Mouse (Mus musculus) kidney, postnatal 36 days (tissue): Measurements from ENCODE around the gene Fam217b.

ENCODE experiments used
- DNase-seq, 2 experiments: peaks; one replicate each; pipeline ENCODE4 v3.0.0; 2021 to 2022; ENCODE audit warnings: mixed read lengths in 2 of 2

Fam217b gene

GRCm38 (mm10) chr2:178414261-178415149, at the start of gene Fam217b, which contains the start of gene Ppp1r3d:
TSS of gene Fam217b (plus strand) at chr2:178414524.
TSS of gene Ppp1r3d (minus strand) at chr2:178414472.
- DNase-seq: peak; percentile 57 to 73

GRCm38 (mm10) chr2:178407053-178407815, 7.1 kb upstream of the Fam217b start, which contains the start of gene Sycp2:
TSS of gene Sycp2 (minus strand) at chr2:178407685.
- DNase-seq: no peak

- no peak for DNase-seq
These were observed 5.3 kb upstream of the Fam217b start for GRCm38 (mm10) chr2:178409024-178409423.

- DNase-seq: no peak
These were observed 4.0 kb upstream of the Fam217b start for GRCm38 (mm10) chr2:178410286-178410685.

GRCm38 (mm10) chr2:178412598-178412997, 1.7 kb upstream of the Fam217b start:
- DNase-seq: no peak

GRCm38 (mm10) chr2:178413081-178413480, 1.2 kb upstream of the Fam217b start:
- no peak for DNase-seq

GRCm38 (mm10) chr2:178413481-178414260, 653 bp upstream of the Fam217b start:
- DNase-seq: peak in 1 of 2 experiments; percentile 38

- DNase-seq: no peak
These were observed 775 bp downstream of the Fam217b start for GRCm38 (mm10) chr2:178415150-178415448.

- DNase-seq: no peak
These were observed 2.1 kb downstream of the Fam217b start for GRCm38 (mm10) chr2:178416427-178416826.

GRCm38 (mm10) chr2:178416970-178417369, 2.6 kb downstream of the Fam217b start:
- no peak for DNase-seq

- no peak for DNase-seq
These were observed 6.3 kb downstream of the Fam217b start for GRCm38 (mm10) chr2:178420576-178420975.

GRCm38 (mm10) chr2:178421603-178422002, 7.3 kb downstream of the Fam217b start:
- no peak for DNase-seq

- DNase-seq: no peak
These were observed 7.9 kb downstream of the Fam217b start for GRCm38 (mm10) chr2:178422186-178422585.

- DNase-seq: no peak
These were observed 8.9 kb downstream of the Fam217b start for GRCm38 (mm10) chr2:178423223-178423622.

- DNase-seq: peak in 1 of 2 experiments; percentile 37
These were observed 11.9 kb downstream of the Fam217b start for GRCm38 (mm10) chr2:178426229-178426628.

GRCm38 (mm10) chr2:178427181-178427580, 12.9 kb downstream of the Fam217b start:
- DNase-seq: no peak

GRCm38 (mm10) chr2:178428183-178428582, 13.9 kb downstream of the Fam217b start:
- no peak for DNase-seq

- no peak for DNase-seq
These were observed 14.4 kb downstream of the Fam217b start for GRCm38 (mm10) chr2:178428676-178429075.

GRCm38 (mm10) chr2:178429426-178429825, 15.1 kb downstream of the Fam217b start:
- DNase-seq: peak in 1 of 2 experiments; percentile 17

GRCm38 (mm10) chr2:178430231-178430630, 15.9 kb downstream of the Fam217b start, which contains the start of gene Cdh26:
TSS of gene Cdh26 (plus strand) at chr2:178430531.
- DNase-seq: no peak

- DNase-seq: no peak
These were observed 19.2 kb downstream of the Fam217b start for GRCm38 (mm10) chr2:178433495-178433894.

- no peak for DNase-seq
These were observed 19.6 kb downstream of the Fam217b start for GRCm38 (mm10) chr2:178433903-178434302.

GRCm38 (mm10) chr2:178437311-178437710, 23.0 kb downstream of the Fam217b start:
- DNase-seq: no peak
